Mouse (Mus musculus) E14TG2a.4 (cell line): Measurements from ENCODE around the gene Rnf144b.
A peak's percentile ranks its signal among the peaks of the same experiment; 100 is the strongest.

Experiments used
- H3K27me3 ChIP-seq: 2 replicates; pipeline ENCODE4 v1.6.1; 2014; ENCODE audit warnings: low read length, control low read depth; ENCODE audit not compliant: insufficient read depth
- H3K36me3 ChIP-seq: 2 replicates; pipeline ENCODE4 v1.6.1; 2014; ENCODE audit warnings: low read length, control low read depth; ENCODE audit not compliant: insufficient read depth
- H3K4me1 ChIP-seq: replicated peaks from 2 replicates; pipeline ENCODE4 v1.6.1; 2014; ENCODE audit warnings: low read depth, low read length, control low read depth
- H3K4me3 ChIP-seq: replicated peaks from 2 replicates; pipeline ENCODE4 v1.5.1; 2014; ENCODE audit warnings: mild to moderate bottlenecking, low read length
- H3K9me3 ChIP-seq: 2 replicates; pipeline ENCODE4 v1.6.1; 2014; ENCODE audit warnings: low read length, control low read depth
- CTCF ChIP-seq: conservative IDR thresholded peaks from 2 replicates; pipeline ENCODE4 v1.5.1; 2014; ENCODE audit warnings: low read length
- NANOG ChIP-seq: IDR thresholded peaks from 2 replicates; pipeline ENCODE4 v1.6.1; 2014; ENCODE audit warnings: borderline replicate concordance, low read length, mixed read lengths
- POU5F1 ChIP-seq: IDR thresholded peaks from 2 replicates; pipeline ENCODE4 v1.6.1; 2014; ENCODE audit warnings: low read length, borderline replicate concordance

Rnf144b gene

DNA sequence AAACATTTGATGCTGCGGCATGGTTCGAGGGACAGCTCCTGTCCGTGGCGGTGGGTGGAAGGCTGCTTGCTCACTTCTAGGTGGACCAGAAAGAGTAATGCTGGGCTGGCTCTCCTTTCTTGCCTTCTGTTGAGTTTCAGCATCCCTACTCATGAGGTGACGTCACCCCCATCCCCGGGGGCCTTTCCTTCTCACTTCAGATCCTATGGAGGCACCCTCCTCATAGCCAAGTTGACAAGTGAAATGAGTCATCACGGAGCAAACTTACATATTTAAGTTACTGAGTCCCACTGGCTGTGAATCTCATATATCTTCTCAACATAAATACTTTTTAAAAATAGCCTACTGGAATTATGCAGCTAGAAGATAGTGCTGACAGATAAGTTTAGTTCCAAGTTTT, 12.4 kb downstream of the Rnf144b start:
- no peak for TF ChIP-seq POU5F1
- no peak for TF ChIP-seq CTCF
- no peak for TF ChIP-seq NANOG

DNA sequence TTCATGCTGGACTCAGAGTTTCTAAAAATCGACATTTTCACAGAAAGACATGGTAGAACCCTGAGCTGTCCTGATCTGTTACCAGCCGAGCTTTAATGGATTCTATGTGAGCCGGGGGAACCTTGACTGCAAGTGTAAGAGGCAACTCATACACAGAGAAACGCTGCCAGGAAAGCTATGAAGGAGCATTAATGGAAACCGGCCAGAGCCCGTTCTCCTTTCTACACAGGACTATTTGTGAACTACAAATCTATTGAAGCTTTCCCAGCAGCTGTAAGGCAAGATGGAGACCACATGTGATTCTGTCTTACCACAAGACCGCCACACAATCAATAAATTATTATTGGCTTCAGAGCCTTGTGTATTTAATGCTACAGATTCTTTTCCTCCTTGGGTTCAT, 13.3 kb downstream of the Rnf144b start:
- no peaks in the 10 kb centered on the region for H3K36me3 ChIP-seq
- no peaks in the 10 kb centered on the region for H3K4me1 ChIP-seq
- H3K4me3 ChIP-seq, result no peak overlapping the region
- no peaks in the 10 kb centered on the region for H3K9me3 ChIP-seq
- TF ChIP-seq POU5F1 (no peak), NANOG (no peak), CTCF (no peak)
- peaks cover 6% of the 10 kb centered on the region; the same call in 1 of the 2 replicates for H3K27me3 ChIP-seq

More for the DNA sequence above, 12.4 kb downstream of the Rnf144b start:
- Histone ChIP-seq H3K27me3 (peaks cover 6% of the 10 kb centered on the region; the same call in 1 of the 2 replicates), H3K9me3 (no peaks in the 10 kb centered on the region), H3K4me3 (no peak overlapping the region), H3K4me1 (no peaks in the 10 kb centered on the region), H3K36me3 (no peaks in the 10 kb centered on the region)

DNA sequence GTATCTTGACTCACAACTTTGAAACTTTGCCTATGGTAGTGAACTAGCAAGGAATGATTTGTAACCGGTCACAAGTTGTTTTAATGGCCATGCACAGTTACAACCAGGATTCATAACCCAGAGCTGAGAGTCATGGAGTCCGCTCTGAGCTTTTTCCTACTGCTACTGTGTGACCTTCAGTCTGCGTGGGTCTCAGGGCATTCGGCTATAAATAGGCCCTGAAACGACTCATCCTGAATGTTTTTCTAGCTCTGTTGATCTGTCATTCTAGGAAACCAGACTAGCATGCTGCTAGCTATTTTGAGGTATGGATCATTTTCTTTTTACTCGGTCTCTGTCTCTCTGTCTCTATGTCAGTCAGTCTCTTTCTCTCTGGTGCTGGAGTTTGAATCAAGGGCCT, 20.3 kb downstream of the Rnf144b start:
- no peak overlapping the region for H3K4me3 ChIP-seq
- H3K27me3 ChIP-seq, result no peaks in the 10 kb centered on the region
- no peak for TF ChIP-seq NANOG
- no peak for TF ChIP-seq CTCF
- no peaks in the 10 kb centered on the region for H3K9me3 ChIP-seq
- peaks cover 15% of the 10 kb centered on the region for H3K4me1 ChIP-seq
- H3K36me3 ChIP-seq, result no peaks in the 10 kb centered on the region

DNA sequence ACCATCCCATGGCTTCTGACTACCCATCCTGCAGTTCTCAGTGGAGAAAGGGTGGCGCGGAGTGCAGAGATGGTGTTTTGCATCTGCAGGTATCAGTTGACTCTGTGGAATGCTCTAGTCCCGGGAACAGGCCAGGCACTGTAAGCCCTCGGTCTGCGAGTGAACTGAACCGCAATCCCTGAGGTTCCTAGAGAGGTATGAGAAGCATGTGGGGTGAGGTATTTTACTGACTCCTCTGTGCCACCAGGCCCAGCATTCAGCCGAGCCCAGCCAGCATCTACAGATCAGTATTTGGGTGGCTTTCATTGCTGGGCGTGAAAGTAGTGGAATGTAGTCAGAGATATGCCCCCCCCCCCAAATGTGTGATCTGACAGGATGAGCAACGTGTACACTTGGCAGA, 23.5 kb downstream of the Rnf144b start:
- Histone ChIP-seq H3K4me3 (no peak overlapping the region), H3K4me1 (peaks cover 24% of the 10 kb centered on the region), H3K27me3 (no peaks in the 10 kb centered on the region), H3K9me3 (no peaks in the 10 kb centered on the region), H3K36me3 (no peaks in the 10 kb centered on the region)
- TF ChIP-seq POU5F1, result no peak
- TF ChIP-seq NANOG, result no peak
- no peak for TF ChIP-seq CTCF

DNA sequence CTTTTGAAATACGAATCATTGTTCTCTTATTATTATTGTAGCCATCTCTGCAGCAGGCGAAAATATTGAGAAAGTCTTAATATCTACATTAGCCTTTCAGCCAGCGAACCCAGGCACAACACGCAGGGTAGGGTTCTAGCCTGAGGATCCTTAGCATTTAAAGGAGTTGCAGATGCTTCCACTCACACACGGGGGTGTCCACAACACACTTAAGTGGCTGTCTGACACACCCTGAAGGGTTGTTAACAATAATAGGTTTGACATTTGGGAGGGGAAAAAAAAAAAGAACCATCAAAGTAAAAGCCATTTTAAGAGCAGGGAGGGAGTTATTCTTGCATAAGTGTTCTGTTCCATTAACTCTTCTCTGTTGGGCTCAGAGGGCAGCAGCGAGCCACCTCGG, 23.9 kb downstream of the Rnf144b start:
- TF ChIP-seq NANOG (no peak), POU5F1 (no peak), CTCF (no peak)
- Histone ChIP-seq H3K9me3 (no peaks in the 10 kb centered on the region), H3K36me3 (no peaks in the 10 kb centered on the region), H3K27me3 (no peaks in the 10 kb centered on the region), H3K4me3 (no peak overlapping the region), H3K4me1 (peaks cover 24% of the 10 kb centered on the region)

DNA sequence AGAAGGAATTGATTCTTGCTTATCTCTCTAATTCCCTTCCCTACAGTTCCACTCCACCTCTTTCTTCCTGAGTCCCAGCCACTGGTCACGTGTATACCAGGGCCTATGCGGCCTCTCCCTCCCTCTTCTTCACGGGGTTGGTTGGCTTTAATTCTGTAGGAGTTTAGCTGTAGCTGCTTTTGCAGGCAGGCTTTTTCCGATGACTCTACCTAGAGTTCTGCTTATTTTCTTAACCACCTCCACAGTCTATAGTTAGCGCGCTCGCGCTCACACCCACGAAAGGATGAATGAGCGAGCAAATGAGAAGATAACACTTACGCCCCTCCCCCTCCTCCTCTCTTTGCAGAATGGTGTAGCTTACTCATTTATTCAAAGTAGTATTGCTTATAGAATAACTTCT, 26.1 kb downstream of the Rnf144b start:
- H3K27me3 ChIP-seq, result no peaks in the 10 kb centered on the region
- no peaks in the 10 kb centered on the region for H3K9me3 ChIP-seq
- peaks cover 32% of the 10 kb centered on the region for H3K4me1 ChIP-seq
- no peaks in the 10 kb centered on the region for H3K36me3 ChIP-seq
- TF ChIP-seq CTCF, result no peak
- no peak for TF ChIP-seq NANOG
- no peak for TF ChIP-seq POU5F1
- H3K4me3 ChIP-seq, result no peak overlapping the region

DNA sequence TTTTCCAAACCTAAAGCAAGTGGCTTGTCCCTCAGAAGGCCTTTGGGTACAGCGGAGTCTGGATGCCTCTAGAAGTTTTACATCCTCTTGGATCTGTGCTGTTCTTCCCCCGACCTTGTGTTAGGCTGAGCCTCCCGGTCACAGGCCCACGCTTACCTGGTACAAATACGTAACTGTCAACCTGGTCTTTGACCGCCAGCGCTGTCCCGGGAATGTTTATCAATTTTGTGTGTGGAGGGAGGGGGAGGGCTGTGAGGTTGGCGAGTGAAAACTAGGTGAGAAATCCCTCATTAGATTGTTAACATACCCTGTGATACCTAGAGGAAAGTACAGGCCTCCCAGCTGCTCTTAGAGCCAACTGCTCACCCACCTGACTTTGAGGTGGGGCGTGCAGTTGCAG, 27.5 kb downstream of the Rnf144b start:
- Histone ChIP-seq H3K9me3 (no peaks in the 10 kb centered on the region), H3K4me1 (peaks cover 38% of the 10 kb centered on the region), H3K27me3 (no peaks in the 10 kb centered on the region), H3K36me3 (no peaks in the 10 kb centered on the region), H3K4me3 (no peak overlapping the region)
- TF ChIP-seq CTCF, result no peak
- no peak for TF ChIP-seq POU5F1
- TF ChIP-seq NANOG, result no peak

DNA sequence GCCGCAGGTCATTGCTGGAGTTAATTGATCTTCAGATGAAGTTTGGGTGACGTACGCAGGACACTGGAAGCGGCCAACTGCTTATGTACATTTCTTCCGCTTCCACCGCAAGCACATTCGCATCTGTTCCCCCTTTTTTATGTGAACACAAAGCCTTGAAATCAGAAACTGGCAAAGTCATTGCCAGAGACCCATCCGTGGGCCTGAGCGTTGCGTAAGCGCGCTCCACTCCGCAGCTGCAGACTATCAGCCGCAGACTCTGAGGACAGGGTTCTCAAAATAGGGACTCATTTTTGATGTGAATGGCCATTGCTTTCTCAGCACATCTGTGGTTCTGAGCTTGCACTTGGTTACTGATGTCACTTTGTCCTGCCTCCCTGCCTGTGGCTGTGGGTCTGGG, 28.6 kb downstream of the Rnf144b start:
- H3K36me3 ChIP-seq, result no peaks in the 10 kb centered on the region
- H3K4me3 ChIP-seq, result no peak overlapping the region
- H3K9me3 ChIP-seq, result no peaks in the 10 kb centered on the region
- TF ChIP-seq POU5F1 (no peak), CTCF (no peak), NANOG (no peak)
- no peaks in the 10 kb centered on the region for H3K27me3 ChIP-seq
- peaks cover 38% of the 10 kb centered on the region for H3K4me1 ChIP-seq

DNA sequence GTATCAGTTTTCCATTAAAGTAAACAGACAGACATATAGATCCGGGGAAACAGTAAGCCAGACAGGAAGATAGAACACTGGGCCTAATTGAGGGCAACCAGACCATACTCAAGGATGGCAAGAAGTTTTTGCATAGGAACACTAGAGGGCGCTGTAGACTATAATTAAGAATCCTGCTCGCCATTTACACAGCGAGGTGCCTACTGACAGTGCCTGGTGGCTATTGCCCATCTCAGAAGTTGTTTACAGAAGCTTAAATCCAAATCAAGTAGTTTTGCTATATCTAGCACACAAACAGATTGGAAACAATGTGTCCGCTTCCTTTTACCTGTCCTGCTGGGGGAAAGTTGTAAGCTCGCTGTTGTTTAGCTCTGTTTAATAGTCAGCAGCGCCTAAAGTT, 29.9 kb downstream of the Rnf144b start:
- Histone ChIP-seq H3K27me3 (no peaks in the 10 kb centered on the region), H3K4me3 (no peak overlapping the region), H3K4me1 (peaks cover 29% of the 10 kb centered on the region), H3K9me3 (no peaks in the 10 kb centered on the region), H3K36me3 (no peaks in the 10 kb centered on the region)
- TF ChIP-seq NANOG (no peak), CTCF (peak; percentile 69)
